Mouse (Mus musculus): ENCODE measurements at regions not wholly inside any gene's neighbourhood (a gene's known extent, or its start where the extent isn't known, plus 50 kb on each side); places are given as distances from the start of the nearest gene placed in this dataset.
A peak's percentile ranks its signal among the peaks of the same experiment; 100 is the strongest.

DNA sequence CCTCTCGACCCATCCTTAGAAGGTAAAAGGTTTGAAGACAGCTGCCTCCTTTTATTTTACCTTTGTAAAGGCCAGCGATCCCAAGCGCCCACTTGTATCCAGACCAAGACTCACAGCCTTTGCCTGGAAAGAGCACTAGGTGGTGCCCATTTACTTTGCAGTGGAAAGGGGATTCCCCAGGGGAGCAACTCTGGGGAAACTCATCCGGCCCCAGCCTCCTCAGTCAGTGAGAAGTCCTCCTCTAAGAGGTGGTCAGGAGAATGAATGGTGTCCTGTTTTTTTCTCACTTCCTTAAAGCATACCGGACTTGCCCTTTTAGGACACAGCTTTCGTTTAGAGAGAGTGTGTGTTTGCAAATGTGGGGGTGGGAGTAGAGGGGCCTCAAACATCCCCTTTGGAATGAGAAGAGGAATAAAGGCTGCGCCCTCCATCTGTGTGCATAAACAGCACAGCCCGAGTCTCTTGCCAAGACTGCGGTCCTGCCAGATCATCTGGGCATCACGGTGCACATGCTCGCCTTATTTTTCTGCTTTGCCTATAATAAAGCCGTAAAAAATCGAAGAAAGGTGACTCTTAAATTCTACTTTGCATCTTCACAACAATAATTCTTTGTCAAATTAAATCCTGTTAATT lies 57.5 kb upstream of the Etaa1 start:
- DNase-seq = peak; percentile 69

GRCm38 (mm10) chr11:18008140-18008539 lies 54.5 kb upstream of the Etaa1 start:
- no peak for DNase-seq

Data from retina, postnatal 1 day (tissue).